Mouse (Mus musculus): ENCODE measurements around the gene Sh2d2a. TPM values are rescaled to one million over a fixed set of nuclear protein-coding genes. Genes with fewer than 3 reads are reported as not detected.

The Sh2d2a gene
- total RNA-seq, 2 experiments from 2014 or later, result not detected

DNA sequence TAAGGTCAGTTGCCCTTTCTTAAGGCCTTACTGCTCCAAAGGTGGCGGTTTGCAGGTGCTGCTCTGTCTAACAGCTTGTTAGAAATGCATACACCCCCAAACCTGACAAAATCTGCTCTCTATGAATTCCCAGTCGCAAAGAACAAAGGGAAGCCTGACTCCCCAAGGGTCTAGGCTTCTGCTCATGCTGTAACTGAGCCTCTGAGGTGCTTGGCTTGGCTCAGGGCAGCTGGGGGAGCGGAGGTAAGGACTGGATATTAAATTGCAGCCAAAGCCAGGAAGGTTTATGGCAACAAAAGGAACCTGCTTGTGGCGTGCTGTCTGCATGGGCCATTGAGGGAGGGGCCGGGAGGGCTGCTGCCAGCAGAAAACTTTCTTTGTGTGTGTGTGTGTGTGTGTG, 57.3 kb downstream of the Sh2d2a start:
- no peak for DNase-seq (ENCODE audit: low spot score in 2 of 2)
- no peak for TF ChIP-seq CTCF (conservative IDR thresholded peaks at IDR 0.05)
- no peak overlapping the region for H3K4me3 ChIP-seq
- H3K27ac ChIP-seq, result no peak overlapping the region

Other genes starting within 250 kb of the Sh2d2a start
- 10 to 100 TPM; 60.6 to 61.5 TPM for gene Arhgef11, start 229.2 kb upstream of the Sh2d2a start, total RNA-seq (2021)
- 1 to 10 TPM in 1 of 2 experiments, under 1 TPM in 1; 0.91 to 1.9 TPM for gene Lrrc71, start 98.1 kb upstream of the Sh2d2a start, total RNA-seq (2021)
- under 1 TPM; 0.13 to 0.27 TPM for gene Ntrk1, start 51.6 kb upstream of the Sh2d2a start, total RNA-seq (2021)
- under 1 TPM; 0.18 to 0.39 TPM for gene Insrr, start 49.8 kb upstream of the Sh2d2a start, total RNA-seq (2021)
- gene Pear1, start 22.4 kb upstream of the Sh2d2a start, total RNA-seq (2021), result 10 to 100 TPM in 1 of 2 experiments, 1 to 10 TPM in 1; 9.2 to 13.1 TPM
- 10 to 100 TPM; 58.0 to 60.0 TPM for gene Prcc, start 38.9 kb downstream of the Sh2d2a start, total RNA-seq (2021)
- 100 to 1,000 TPM; 140 to 146 TPM for gene Hdgf, start 59.6 kb downstream of the Sh2d2a start, total RNA-seq (2021)
- gene Mrpl24, start 72.8 kb downstream of the Sh2d2a start, total RNA-seq (2021), result 10 to 100 TPM; 54.3 to 55.1 TPM
- 10 to 100 TPM; 14.2 to 15.8 TPM for gene Isg20l2, start 83.6 kb downstream of the Sh2d2a start, total RNA-seq (2021)
- 10 to 100 TPM; 24.7 to 27.4 TPM for gene Rrnad1, start 84.0 kb downstream of the Sh2d2a start, total RNA-seq (2021)
- 1 to 10 TPM; 1.6 to 3.7 TPM for gene Crabp2, start 101.9 kb downstream of the Sh2d2a start, total RNA-seq (2021)
- 1 to 10 TPM; 4.0 to 4.8 TPM for gene Nes, start 124.3 kb downstream of the Sh2d2a start, total RNA-seq (2021)
- 100 to 1,000 TPM; 309 to 328 TPM for gene Bcan, start 153.5 kb downstream of the Sh2d2a start, total RNA-seq (2021)
- gene Hapln2, start 180.8 kb downstream of the Sh2d2a start, total RNA-seq (2021), result 10 to 100 TPM; 16.2 to 16.5 TPM
- 10 to 100 TPM; 15.0 to 16.5 TPM for gene Gpatch4, start 196.4 kb downstream of the Sh2d2a start, total RNA-seq (2021)
- 10 to 100 TPM; 79.2 to 81.8 TPM for gene Naxe, start 211.7 kb downstream of the Sh2d2a start, total RNA-seq (2021)
- gene Ttc24, start 231.5 kb downstream of the Sh2d2a start, total RNA-seq (2021), result not detected
- gene Iqgap3, start 235.2 kb downstream of the Sh2d2a start, total RNA-seq (2021), result under 1 TPM; 0.25 to 0.59 TPM

All from layer of hippocampus, adult 2 months (tissue).